Mouse (Mus musculus): ENCODE results near the gene Gucd1.

- TF ChIP-seq CHD2 (IDR thresholded peaks at IDR 0.05; ENCODE audit: low read depth, low read length) (no peak), MAFK (IDR thresholded peaks at IDR 0.05; ENCODE audit: insufficient read depth, low read depth, low read length) (no peak), HCFC1 (IDR thresholded peaks at IDR 0.05; ENCODE audit: borderline replicate concordance, insufficient read depth, low read length) (no peak), ZC3H11A (IDR thresholded peaks at IDR 0.05; ENCODE audit: borderline replicate concordance, low read depth, low read length) (no peak), ZNF384 (IDR thresholded peaks at IDR 0.05; ENCODE audit: low read depth, low read length) (no peak)
Observed at GRCm38 (mm10) chr10:75514361-75514760, 3.4 kb downstream of the Gucd1 start.
